Mouse (Mus musculus): ENCODE data around the gene Ctnnbip1. TPM values are rescaled to one million over a fixed set of nuclear protein-coding genes. Genes with fewer than 3 reads are reported as not detected.

Ctnnbip1 gene
- polyA plus RNA-seq, 1 experiment from 2014 or later: 74.6 TPM

GRCm38 (mm10) chr4:149597641-149598208 is 79.7 kb downstream of the Ctnnbip1 start:
- H3K9ac ChIP-seq (replicated peaks): no peak overlapping the region
- H3K27ac ChIP-seq: no peak overlapping the region
- H3K27me3 ChIP-seq: no peaks in the 10 kb centered on the region
- no peak for ATAC-seq
- no peaks in the 10 kb centered on the region for H3K9me3 ChIP-seq
- no peaks in the 10 kb centered on the region for H3K36me3 ChIP-seq
- peaks cover 35% of the 10 kb centered on the region for H3K4me1 ChIP-seq (replicated peaks)
- H3K4me2 ChIP-seq (replicated peaks): no peak overlapping the region
- WGBS: 81% methylated on average over 12 of the region's 12 CpGs
- H3K4me3 ChIP-seq (replicated peaks): no peak overlapping the region

GRCm38 (mm10) chr4:149599549-149599948 is 81.5 kb downstream of the Ctnnbip1 start:
- Histone ChIP-seq H3K4me3 (replicated peaks) (no peak overlapping the region), H3K9me3 (0 out of 2 replicates have a peak, but pooled peaks cover 2% of the 10 kb centered on the region), H3K4me1 (replicated peaks) (peaks cover 31% of the 10 kb centered on the region), H3K4me2 (replicated peaks) (no peak overlapping the region), H3K27me3 (no peaks in the 10 kb centered on the region), H3K27ac (no peak overlapping the region), H3K36me3 (no peaks in the 10 kb centered on the region), H3K9ac (replicated peaks) (no peak overlapping the region)
- WGBS: 90% methylated on average over 6 of the region's 6 CpGs
- ATAC-seq: no peak

GRCm38 (mm10) chr4:149600130-149600529 is 82.1 kb downstream of the Ctnnbip1 start:
- H3K9me3 ChIP-seq: 0 out of 2 replicates have a peak, but pooled peaks cover 3% of the 10 kb centered on the region
- H3K4me1 ChIP-seq (replicated peaks): peaks cover 25% of the 10 kb centered on the region
- no peaks in the 10 kb centered on the region for H3K36me3 ChIP-seq
- H3K27ac ChIP-seq: no peak overlapping the region
- no peak overlapping the region for H3K4me3 ChIP-seq (replicated peaks)
- WGBS: 87% methylated on average over 4 of the region's 4 CpGs
- no peak for ATAC-seq
- H3K27me3 ChIP-seq: no peaks in the 10 kb centered on the region
- no peak overlapping the region for H3K9ac ChIP-seq (replicated peaks)
- no peak overlapping the region for H3K4me2 ChIP-seq (replicated peaks)

GRCm38 (mm10) chr4:149601484-149601883 is 83.4 kb downstream of the Ctnnbip1 start:
- 47% methylated on average over 4 of the region's 4 CpGs for WGBS
- no peaks in the 10 kb centered on the region for H3K36me3 ChIP-seq
- 0 out of 2 replicates have a peak, but pooled peaks cover 3% of the 10 kb centered on the region for H3K9me3 ChIP-seq
- peaks cover 24% of the 10 kb centered on the region for H3K4me1 ChIP-seq (replicated peaks)
- H3K27me3 ChIP-seq: no peaks in the 10 kb centered on the region
- H3K4me3 ChIP-seq (replicated peaks): no peak overlapping the region
- H3K9ac ChIP-seq (replicated peaks): no peak overlapping the region
- no peak overlapping the region for H3K27ac ChIP-seq
- ATAC-seq: no peak
- no peak overlapping the region for H3K4me2 ChIP-seq (replicated peaks)

- 53% methylated on average over 7 of the region's 7 CpGs for WGBS
- no peak overlapping the region for H3K27ac ChIP-seq
- H3K4me3 ChIP-seq (replicated peaks): no peak overlapping the region
- no peak for ATAC-seq
- H3K9me3 ChIP-seq: 0 out of 2 replicates have a peak, but pooled peaks cover 3% of the 10 kb centered on the region
- H3K4me2 ChIP-seq (replicated peaks): no peak overlapping the region
- peaks cover 32% of the 10 kb centered on the region for H3K4me1 ChIP-seq (replicated peaks)
- H3K36me3 ChIP-seq: no peaks in the 10 kb centered on the region
- H3K27me3 ChIP-seq: no peaks in the 10 kb centered on the region
- no peak overlapping the region for H3K9ac ChIP-seq (replicated peaks)
These were observed 84.2 kb downstream of the Ctnnbip1 start for GRCm38 (mm10) chr4:149602236-149602635.

- Histone ChIP-seq H3K4me2 (replicated peaks) (no peak overlapping the region), H3K4me1 (replicated peaks) (peaks cover 46% of the 10 kb centered on the region), H3K27ac (no peak overlapping the region), H3K9me3 (0 out of 2 replicates have a peak, but pooled peaks cover 3% of the 10 kb centered on the region), H3K9ac (replicated peaks) (no peak overlapping the region), H3K27me3 (no peaks in the 10 kb centered on the region), H3K4me3 (replicated peaks) (no peak overlapping the region), H3K36me3 (no peaks in the 10 kb centered on the region)
- no peak for ATAC-seq
- WGBS: 62% methylated on average over 1 of the region's 1 CpGs
These were observed 85.8 kb downstream of the Ctnnbip1 start for GRCm38 (mm10) chr4:149603860-149604259.

GRCm38 (mm10) chr4:149604518-149604917 is 86.5 kb downstream of the Ctnnbip1 start:
- WGBS: 78% methylated on average over 3 of the region's 3 CpGs

GRCm38 (mm10) chr4:149606056-149606455 is 88.0 kb downstream of the Ctnnbip1 start:
- no peak for ATAC-seq
- Histone ChIP-seq H3K4me2 (replicated peaks) (no peak overlapping the region), H3K9ac (replicated peaks) (no peak overlapping the region; the same call in 1 of the 2 replicates), H3K9me3 (0 out of 2 replicates have a peak, but pooled peaks cover 3% of the 10 kb centered on the region), H3K4me3 (replicated peaks) (no peak overlapping the region), H3K27me3 (no peaks in the 10 kb centered on the region), H3K4me1 (replicated peaks) (peaks cover 51% of the 10 kb centered on the region), H3K27ac (peak overlapping the region; percentile 53), H3K36me3 (no peaks in the 10 kb centered on the region)
- 65% methylated on average over 18 of the region's 18 CpGs for WGBS

More at GRCm38 (mm10) chr4:149604518-149604917, 86.5 kb downstream of the Ctnnbip1 start:
- no peak overlapping the region for H3K4me2 ChIP-seq (replicated peaks)
- H3K27ac ChIP-seq: no peak overlapping the region
- H3K9me3 ChIP-seq: 0 out of 2 replicates have a peak, but pooled peaks cover 3% of the 10 kb centered on the region
- H3K27me3 ChIP-seq: no peaks in the 10 kb centered on the region
- no peak overlapping the region for H3K4me3 ChIP-seq (replicated peaks)
- ATAC-seq: no peak
- H3K4me1 ChIP-seq (replicated peaks): peaks cover 52% of the 10 kb centered on the region
- H3K36me3 ChIP-seq: no peaks in the 10 kb centered on the region
- no peak overlapping the region for H3K9ac ChIP-seq (replicated peaks)

- 0 out of 2 replicates have a peak, but pooled peaks cover 3% of the 10 kb centered on the region for H3K9me3 ChIP-seq
- peaks cover 45% of the 10 kb centered on the region for H3K4me1 ChIP-seq (replicated peaks)
- no peak; the same call in 1 of the 2 replicates for ATAC-seq
- no peak overlapping the region; the same call in 1 of the 2 replicates for H3K9ac ChIP-seq (replicated peaks)
- no peaks in the 10 kb centered on the region for H3K36me3 ChIP-seq
- H3K27ac ChIP-seq: peak overlapping the region; percentile 53; the same call in 1 of the 2 replicates
- no peaks in the 10 kb centered on the region for H3K27me3 ChIP-seq
- WGBS: 40% methylated on average over 15 of the region's 15 CpGs
- H3K4me2 ChIP-seq (replicated peaks): no peak overlapping the region
- H3K4me3 ChIP-seq (replicated peaks): no peak overlapping the region
These were observed 88.8 kb downstream of the Ctnnbip1 start for GRCm38 (mm10) chr4:149606766-149607358.

GRCm38 (mm10) chr4:149607591-149608308 is 89.7 kb downstream of the Ctnnbip1 start:
- ATAC-seq: peak; percentile 51; the same call in 1 of the 2 replicates
- no peaks in the 10 kb centered on the region for H3K36me3 ChIP-seq
- WGBS: 62% methylated on average over 20 of the region's 20 CpGs
- H3K9ac ChIP-seq (replicated peaks): no peak overlapping the region
- H3K27me3 ChIP-seq: no peaks in the 10 kb centered on the region
- H3K4me1 ChIP-seq (replicated peaks): peaks cover 39% of the 10 kb centered on the region
- 0 out of 2 replicates have a peak, but pooled peaks cover 3% of the 10 kb centered on the region for H3K9me3 ChIP-seq
- peak overlapping the region; percentile 53; the same call in 1 of the 2 replicates for H3K27ac ChIP-seq
- H3K4me2 ChIP-seq (replicated peaks): no peak overlapping the region
- H3K4me3 ChIP-seq (replicated peaks): no peak overlapping the region

- H3K9ac ChIP-seq (replicated peaks): no peak overlapping the region
- 0 out of 2 replicates have a peak, but pooled peaks cover 3% of the 10 kb centered on the region for H3K9me3 ChIP-seq
- WGBS: 82% methylated on average over 5 of the region's 6 CpGs
- H3K27ac ChIP-seq: no peak overlapping the region
- H3K4me1 ChIP-seq (replicated peaks): peaks cover 39% of the 10 kb centered on the region
- ATAC-seq: 0 out of 2 replicates have a peak, but pooled peaks have one; percentile 37
- no peak overlapping the region for H3K4me3 ChIP-seq (replicated peaks)
- no peaks in the 10 kb centered on the region for H3K27me3 ChIP-seq
- no peak overlapping the region for H3K4me2 ChIP-seq (replicated peaks)
- no peaks in the 10 kb centered on the region for H3K36me3 ChIP-seq
These were observed 90.2 kb downstream of the Ctnnbip1 start for GRCm38 (mm10) chr4:149608309-149608638.

Data from midbrain, embryonic 13.5 days (tissue).